Mouse (Mus musculus) regulatory T cell (primary cell): ENCODE data around the gene Mgat1.

Experiments
- in situ Hi-C: fragments of 300-600 bp; cut with MboI, MseI; formaldehyde crosslinking; loops from one replicate; pipeline ENCODE4 v1.15.1; 2025; ENCODE audit warnings: high pct_unique_total_duplicates

The Mgat1 gene

GRCm38 (mm10) chr11:49240874-49241273, 3.1 kb upstream of the Mgat1 start:
- in situ Hi-C loops: loop anchor here (10.0 kb wide), 1 partner anchor 386 kb away; no protein-coding TSS in a partner anchor

- in situ Hi-C loops: loop anchor here (10.0 kb wide), 1 partner anchor 387 kb away; no protein-coding TSS in a partner anchor
Observed at GRCm38 (mm10) chr11:49241471-49241870, 2.5 kb upstream of the Mgat1 start.

- in situ Hi-C loops: loop anchor here (10.0 kb wide), 1 partner anchor 388 kb away; no protein-coding TSS in a partner anchor
Observed at GRCm38 (mm10) chr11:49242944-49243626, 906 bp upstream of the Mgat1 start.

DNA sequence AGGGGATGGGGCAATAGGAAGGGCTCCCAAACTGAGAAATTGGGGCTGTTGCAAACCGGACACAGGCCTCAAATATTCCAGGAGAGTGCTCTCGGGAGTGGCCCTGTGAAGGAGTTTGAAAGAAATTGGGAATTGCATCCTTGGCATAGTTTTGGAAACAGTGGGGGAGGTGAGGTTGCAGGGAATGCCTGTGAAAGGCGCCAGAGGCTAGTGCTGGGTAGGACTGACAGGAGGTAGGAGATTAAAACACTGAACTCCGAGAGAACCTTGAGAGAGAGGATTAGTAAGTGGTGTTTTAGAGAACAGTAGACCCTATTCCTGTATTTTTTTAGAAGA, 572 bp downstream of the Mgat1 start:
- in situ Hi-C loops: loop anchor here (10.0 kb wide), 1 partner anchor 390 kb away; no protein-coding TSS in a partner anchor

DNA sequence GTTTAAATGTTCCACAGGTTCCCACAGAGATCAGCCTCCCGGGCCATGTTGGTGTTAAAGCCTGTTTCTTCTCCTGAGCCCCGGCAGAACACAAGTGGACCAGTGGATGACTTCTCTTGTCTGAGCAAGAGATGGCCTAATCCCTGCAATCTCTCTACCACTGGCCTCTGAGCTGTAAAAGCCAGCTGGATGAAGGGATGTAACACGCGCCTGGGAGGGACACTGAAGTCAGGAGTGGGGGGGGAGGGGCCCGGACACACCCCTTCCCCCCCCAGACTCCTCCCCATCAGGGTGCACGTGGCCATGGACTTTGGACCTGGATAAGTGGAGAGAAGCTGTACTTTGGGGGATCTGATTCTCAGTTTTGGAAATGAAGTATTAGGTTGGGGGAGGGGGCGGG, 1.2 kb downstream of the Mgat1 start:
- in situ Hi-C loops: loop anchor here (5.0 to 10.0 kb wide), 2 partner anchors 43 to 390 kb away; partner anchors contain the start of gene Zfp62

DNA sequence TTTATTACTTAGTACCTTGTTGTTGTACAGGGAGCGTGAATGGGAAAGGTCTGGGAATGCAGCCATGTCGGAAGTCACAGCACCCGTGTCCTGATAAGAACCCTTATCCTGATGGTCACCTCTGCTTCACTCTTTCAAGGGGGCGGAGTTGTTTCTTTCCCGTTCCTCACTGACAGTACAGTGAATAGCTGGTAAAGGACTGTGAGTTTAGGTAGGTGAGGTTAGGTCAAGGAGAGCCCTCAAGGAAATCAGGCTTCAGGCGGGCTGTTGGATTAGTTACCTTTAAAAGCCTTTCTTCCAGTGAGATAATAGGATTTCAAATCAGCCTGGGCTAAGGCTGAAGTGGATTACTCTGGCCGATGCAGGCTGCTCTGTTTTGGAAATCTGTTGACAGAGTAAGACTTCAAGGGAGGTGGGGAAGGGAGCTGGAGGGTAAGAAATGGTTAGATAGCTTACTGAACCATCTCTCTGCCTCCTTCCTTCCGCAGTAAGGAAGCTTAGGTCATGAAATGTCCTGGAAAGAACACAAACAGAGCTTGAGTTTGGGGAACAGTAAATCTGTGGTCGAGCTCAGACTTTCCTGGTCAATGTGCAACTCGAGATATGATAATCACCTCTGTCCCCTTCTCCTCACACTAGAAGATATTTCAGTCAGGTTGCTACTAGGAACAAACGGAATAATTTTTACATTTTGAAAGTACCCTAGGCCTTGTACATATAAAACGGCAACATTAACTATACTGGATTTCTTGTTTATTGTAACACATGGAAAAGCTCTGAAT, 1.8 kb downstream of the Mgat1 start:
- in situ Hi-C loops: loop anchor here (5.0 to 10.0 kb wide), 2 partner anchors 44 to 391 kb away; partner anchors contain the start of gene Zfp62

GRCm38 (mm10) chr11:49246523-49246922, 2.5 kb downstream of the Mgat1 start:
- in situ Hi-C loops: loop anchor here (5.0 to 10.0 kb wide), 2 partner anchors 44 to 392 kb away; partner anchors contain the start of gene Zfp62

GRCm38 (mm10) chr11:49247255-49247654, 3.3 kb downstream of the Mgat1 start:
- in situ Hi-C loops: loop anchor here (5.0 to 10.0 kb wide), 2 partner anchors 45 to 392 kb away; partner anchors contain the start of gene Zfp62

DNA sequence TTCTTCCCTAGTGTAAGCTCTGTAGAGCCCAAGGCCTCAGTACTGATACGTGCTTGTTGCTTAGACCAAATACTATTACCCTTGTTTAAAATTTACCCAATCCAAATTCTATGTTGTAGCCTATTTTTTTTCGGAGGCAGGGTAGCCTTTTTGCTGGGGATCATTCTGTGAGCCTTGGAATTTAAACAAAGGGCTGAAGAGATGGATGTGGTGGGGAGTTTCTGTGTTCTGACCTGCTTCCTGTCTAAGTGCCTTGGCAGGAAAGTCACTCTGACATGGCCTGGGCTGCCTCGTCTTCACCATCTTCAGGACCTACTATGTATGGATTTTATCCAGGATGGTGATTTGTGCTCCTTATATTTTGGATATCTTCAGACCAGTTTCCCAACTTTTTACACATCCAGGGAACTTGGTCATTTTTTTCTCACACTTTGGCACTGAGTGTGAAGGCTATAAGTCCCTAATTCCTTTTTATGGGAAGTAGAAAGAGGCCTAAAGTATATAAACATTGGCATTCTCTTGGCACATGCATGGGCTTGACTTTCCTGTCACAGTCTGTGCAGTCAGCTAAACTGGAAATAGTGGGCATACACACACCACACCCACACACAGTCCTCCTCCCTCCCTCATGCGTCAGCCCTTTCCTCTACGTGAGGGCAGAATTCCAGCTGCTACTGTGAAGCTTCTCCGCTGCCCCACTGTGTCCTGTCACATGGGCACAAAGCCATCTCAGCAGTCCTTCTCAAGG, 4.4 kb downstream of the Mgat1 start:
- in situ Hi-C loops: loop anchor here (5.0 to 10.0 kb wide), 2 partner anchors 46 to 394 kb away; partner anchors contain the start of gene Zfp62

- in situ Hi-C loops: loop anchor here (5.0 to 10.0 kb wide), 2 partner anchors 47 to 394 kb away; partner anchors contain the start of gene Zfp62
Observed at GRCm38 (mm10) chr11:49248974-49249700, 5.1 kb downstream of the Mgat1 start.

- in situ Hi-C loops: loop anchor here (5.0 to 10.0 kb wide), 3 partner anchors 48 to 395 kb away; partner anchors contain the start of genes Irgm1 and Zfp62
Observed at GRCm38 (mm10) chr11:49249811-49250421, 5.9 kb downstream of the Mgat1 start.

DNA sequence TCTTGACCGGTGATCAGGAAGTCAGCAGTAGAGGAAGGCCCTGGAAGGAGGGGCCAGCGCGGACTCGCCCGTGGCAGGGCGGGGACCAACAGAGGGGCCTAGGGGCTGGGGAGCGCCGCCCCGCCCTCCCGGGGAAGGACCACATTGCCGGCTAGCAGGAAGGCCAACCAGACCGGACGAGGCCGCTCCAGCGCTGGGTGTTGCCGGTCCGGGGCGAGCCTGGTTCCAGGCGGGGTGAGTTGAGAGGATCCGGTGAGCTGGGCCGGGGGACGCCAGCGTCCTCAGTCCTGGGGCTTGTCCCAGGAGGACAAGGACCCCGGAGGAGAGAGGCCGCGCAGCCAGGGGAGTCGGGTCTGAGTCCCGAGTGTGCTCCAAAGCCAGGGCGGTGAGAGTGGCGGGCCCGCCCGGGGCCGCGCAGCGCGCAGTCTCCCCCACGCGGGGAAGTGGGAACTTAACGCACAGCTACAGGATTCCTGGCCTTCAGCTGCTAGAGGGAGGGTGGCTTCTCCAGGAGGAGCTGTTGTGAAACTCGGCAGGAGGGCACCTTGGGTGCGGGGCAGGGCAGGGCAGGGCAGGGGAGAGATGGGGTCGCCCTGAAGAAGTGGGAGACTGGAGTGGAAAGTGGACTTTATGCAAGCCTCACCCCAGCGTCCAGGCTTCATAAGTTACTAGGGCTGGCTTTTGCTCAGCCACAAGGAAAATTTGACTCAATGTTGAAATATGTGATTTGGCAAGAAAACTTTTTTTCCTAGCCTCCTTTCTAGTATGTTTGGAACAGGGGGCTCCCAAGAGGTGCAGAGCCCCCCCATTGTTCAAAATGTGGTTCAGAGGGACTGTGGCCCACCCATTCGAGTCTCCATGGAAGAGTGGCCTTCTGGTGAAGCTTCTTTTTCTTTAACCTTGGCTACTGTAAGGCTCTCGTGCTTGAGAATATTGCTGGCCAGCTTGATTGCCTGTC, 6.7 kb downstream of the Mgat1 start:
- in situ Hi-C loops: loop anchor here (5.0 kb wide), 1 partner anchor 378 kb away; the partner anchor contains the start of gene Irgm1

- in situ Hi-C loops: loop anchor here (5.0 kb wide), 1 partner anchor 379 kb away; the partner anchor contains the start of gene Irgm1
Observed at GRCm38 (mm10) chr11:49251380-49251761, 7.4 kb downstream of the Mgat1 start.

DNA sequence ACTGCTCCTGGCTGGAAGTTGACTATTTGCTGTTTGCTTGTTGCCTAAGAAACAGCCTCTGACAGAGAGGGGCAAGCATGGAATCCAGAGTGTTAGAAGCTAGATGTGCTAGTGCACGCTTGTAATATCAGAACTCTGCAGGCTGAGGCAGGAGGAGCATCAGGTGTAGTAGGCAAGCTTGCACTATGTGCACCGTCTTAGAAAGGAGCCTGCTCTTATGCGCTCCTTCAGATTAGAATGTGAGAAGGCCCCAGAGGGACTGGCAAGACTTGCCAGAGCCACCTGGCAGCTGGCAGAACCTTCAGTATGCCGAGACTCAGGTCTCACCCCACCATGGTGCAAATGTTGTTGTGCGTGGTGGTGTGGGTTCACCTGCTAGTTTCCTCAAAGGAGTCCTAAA, 8.1 kb downstream of the Mgat1 start:
- in situ Hi-C loops: loop anchor here (5.0 kb wide), 1 partner anchor 380 kb away; the partner anchor contains the start of gene Irgm1

- in situ Hi-C loops: loop anchor here (5.0 kb wide), 1 partner anchor 381 kb away; the partner anchor contains the start of gene Irgm1
Observed at GRCm38 (mm10) chr11:49253035-49253434, 9.0 kb downstream of the Mgat1 start.

GRCm38 (mm10) chr11:49259296-49259695, 15.3 kb downstream of the Mgat1 start:
- in situ Hi-C loops: no loop called here

DNA sequence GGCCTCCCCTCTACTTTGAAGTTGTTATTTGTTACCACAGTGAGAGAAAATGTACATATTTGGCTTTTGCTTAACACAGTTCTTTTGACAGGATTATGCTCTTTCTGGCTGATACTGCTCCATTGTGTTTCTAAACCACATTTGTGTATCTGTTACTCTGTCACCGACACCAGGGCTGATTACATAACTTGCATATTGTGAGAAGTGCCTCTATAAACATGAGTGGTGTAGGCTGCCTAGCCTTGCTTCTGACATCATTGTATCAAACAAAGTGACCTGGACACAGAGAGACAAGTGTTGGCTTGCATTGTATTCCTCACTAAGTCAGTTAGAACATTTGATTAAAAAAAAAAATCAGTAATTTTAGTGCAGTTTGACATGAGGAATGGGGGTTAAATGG, 15.8 kb downstream of the Mgat1 start:
- in situ Hi-C loops: loop anchor here (5.0 to 10.0 kb wide), 2 partner anchors 138 to 835 kb away; no protein-coding TSS in a partner anchor

DNA sequence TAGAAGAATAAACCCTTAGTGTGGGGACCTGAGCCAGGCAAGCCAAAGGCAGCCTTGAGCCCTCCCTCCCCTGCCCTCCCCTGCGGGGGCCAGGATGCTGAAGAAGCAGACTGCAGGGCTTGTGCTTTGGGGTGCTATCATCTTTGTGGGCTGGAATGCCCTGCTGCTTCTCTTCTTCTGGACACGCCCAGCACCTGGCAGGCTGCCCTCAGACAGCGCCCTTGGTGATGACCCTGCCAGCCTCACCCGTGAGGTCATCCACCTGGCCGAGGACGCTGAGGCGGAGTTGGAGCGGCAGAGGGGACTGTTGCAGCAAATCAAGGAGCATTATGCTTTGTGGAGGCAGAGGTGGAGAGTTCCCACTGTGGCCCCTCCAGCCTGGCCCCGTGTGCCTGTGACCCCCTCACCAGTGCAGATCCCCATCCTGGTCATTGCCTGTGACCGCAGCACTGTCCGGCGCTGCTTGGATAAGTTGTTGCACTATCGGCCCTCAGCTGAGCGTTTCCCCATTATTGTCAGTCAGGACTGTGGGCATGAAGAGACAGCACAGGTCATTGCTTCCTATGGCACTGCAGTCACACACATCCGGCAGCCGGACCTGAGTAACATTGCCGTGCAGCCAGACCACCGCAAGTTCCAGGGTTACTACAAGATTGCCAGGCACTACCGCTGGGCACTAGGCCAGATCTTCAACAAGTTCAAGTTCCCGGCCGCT, 16.8 kb downstream of the Mgat1 start:
- in situ Hi-C loops: loop anchor here (5.0 to 10.0 kb wide), 2 partner anchors 138 to 834 kb away; no protein-coding TSS in a partner anchor
